Mouse (Mus musculus) C2C12 (cell line): ENCODE measurements around the gene Prr13.
A peak's percentile ranks its signal among the peaks of the same experiment; 100 is the strongest.

Experiments used
- CEBPB ChIP-seq: IDR thresholded peaks from one replicate; pipeline ENCODE4 v1.6.1; 2011; ENCODE audit warnings: low read depth, mild to moderate bottlenecking, control low read depth, moderate library complexity
- CTCF ChIP-seq: IDR thresholded peaks from one replicate; pipeline ENCODE4 v1.5.1; 2011; ENCODE audit not compliant: control insufficient read depth, insufficient read depth, insufficient read length
- MAX ChIP-seq: IDR thresholded peaks from one replicate; pipeline ENCODE4 v1.6.1; 2011; ENCODE audit warnings: mild to moderate bottlenecking, control low read depth
- MYOD1 ChIP-seq: IDR thresholded peaks from one replicate; pipeline ENCODE4 v1.6.1; 2011; ENCODE audit warnings: low read depth; ENCODE audit not compliant: control insufficient read depth, insufficient read length
- MYOG ChIP-seq: IDR thresholded peaks from one replicate; pipeline ENCODE4 v1.6.1; 2011; ENCODE audit not compliant: control insufficient read depth, insufficient read length; ENCODE audit errors: extremely low read depth
- USF1 ChIP-seq: IDR thresholded peaks from one replicate; pipeline ENCODE4 v1.6.1; 2011; ENCODE audit warnings: low read depth, mild to moderate bottlenecking, control low read depth, moderate library complexity

- TF ChIP-seq MYOG (no peak), CTCF (no peak), MYOD1 (no peak), CEBPB (peak; percentile 22), MAX (no peak), USF1 (no peak)
Observed at GRCm38 (mm10) chr15:102502254-102502840, 43.5 kb downstream of the Prr13 start.
